9 mouse cellular contexts compared by ENCODE assay signal in genomic region chr6:99484884-99485216, GRCm38 (mm10). TPM values are rescaled to one million over a fixed set of nuclear protein-coding genes. Genes with fewer than 3 reads are reported as not detected.
A peak's percentile ranks its signal among the peaks of the same experiment; 100 is the strongest.
DNase-seq lines count a peak whose midpoint lies in the region; ATAC-seq and TF ChIP-seq lines count a peak whose summit lies in the region.
"Had no signal": no experiment of that assay in that cellular context is flagged by ENCODE, and none has a peak within 500 bp of the region (broad histone marks: within the 10 kb centered on the region; RNA-seq: fewer than 3 reads in every experiment).

No protein-coding gene starts in this region.

- H3K27me3 ChIP-seq in heart, adult 2 months (ENCODE audit: control insufficient read depth, insufficient read depth, low read length), result no peaks in the 10 kb centered on the region
- H3K27me3 ChIP-seq in neural tube, embryonic 11.5 days (ENCODE audit: control insufficient read depth, insufficient read depth, low read length), result no peaks in the 10 kb centered on the region
- no peaks in the 10 kb centered on the region for H3K27me3 ChIP-seq in limb, embryonic 15.5 days
- no peaks in the 10 kb centered on the region for H3K27me3 ChIP-seq in stomach, embryonic 16.5 days (ENCODE audit: control insufficient read depth, insufficient read depth, low read length)

- peak overlapping the region; percentile 73 for H3K27ac ChIP-seq in heart, adult 2 months
- H3K27ac ChIP-seq in neural tube, embryonic 11.5 days (ENCODE audit: low read depth, low read length), result peak overlapping the region; percentile 58
- peak overlapping the region; percentile 93 for H3K27ac ChIP-seq in limb, embryonic 15.5 days
- peak overlapping the region; percentile 97 for H3K27ac ChIP-seq in stomach, embryonic 16.5 days (ENCODE audit: low read length)

- no peaks in the 10 kb centered on the region for H3K9me3 ChIP-seq in neural tube, embryonic 11.5 days (ENCODE audit: control insufficient read depth, low read length)
- no peaks in the 10 kb centered on the region for H3K9me3 ChIP-seq in limb, embryonic 15.5 days
- H3K9me3 ChIP-seq in stomach, embryonic 16.5 days (replicated peaks; ENCODE audit: control insufficient read depth, low read length), result no peaks in the 10 kb centered on the region

- peak overlapping the region; percentile 26 for H3K4me2 ChIP-seq in neural tube, embryonic 11.5 days (ENCODE audit: low read depth)
- H3K4me2 ChIP-seq in limb, embryonic 15.5 days, result peak overlapping the region; percentile 45
- H3K4me2 ChIP-seq in stomach, embryonic 16.5 days (ENCODE audit: low read depth, low read length), result peak overlapping the region; percentile 48

- H3K9ac ChIP-seq in heart, adult 2 months (ENCODE audit: low read depth, low read length), result peak overlapping the region; percentile 5
- H3K9ac ChIP-seq in neural tube, embryonic 11.5 days (ENCODE audit: low read length), result peak overlapping the region; percentile 7
- H3K9ac ChIP-seq in limb, embryonic 15.5 days, result 0 out of 2 replicates have a peak overlapping the region, but pooled peaks have one; percentile 7
- peak overlapping the region; percentile 61 for H3K9ac ChIP-seq in stomach, embryonic 16.5 days (ENCODE audit: low read length)

- peaks cover 7% of the 10 kb centered on the region for H3K4me1 ChIP-seq in heart, adult 2 months (ENCODE audit: control insufficient read depth, insufficient read depth, low read length)
- peaks cover 15% of the 10 kb centered on the region for H3K4me1 ChIP-seq in neural tube, embryonic 11.5 days (ENCODE audit: control insufficient read depth, insufficient read depth, low read length)
- peaks cover 40% of the 10 kb centered on the region for H3K4me1 ChIP-seq in limb, embryonic 15.5 days
- H3K4me1 ChIP-seq in stomach, embryonic 16.5 days (ENCODE audit: control insufficient read depth, insufficient read depth, low read length), result peaks cover 24% of the 10 kb centered on the region

- 14% methylated on average over 8 of the region's 8 CpGs for WGBS in heart, adult 2 months
- 15% methylated on average over 8 of the region's 8 CpGs for WGBS in neural tube, embryonic 11.5 days
- WGBS in limb, embryonic 15.5 days, result 8% methylated on average over 8 of the region's 8 CpGs
- WGBS in stomach, embryonic 16.5 days, result 39% methylated on average over 8 of the region's 8 CpGs

- no peak for DNase-seq in heart, adult 2 months
- no peak for DNase-seq in heart, adult 18-20 months
- DNase-seq in neural tube, embryonic 11.5 days (ENCODE audit: low spot score), result no peak
- no peak for DNase-seq in neural tube, embryonic 10.5 days (ENCODE audit: extremely low spot score, low spot score)
- no peak for DNase-seq in ovary, adult 18-20 months (ENCODE audit: low spot score)

- H3K79me2 ChIP-seq in heart, adult 2 months (replicated peaks; ENCODE audit: control insufficient read depth, insufficient read depth, low read length), result no peaks in the 10 kb centered on the region

- H3K36me3 ChIP-seq in heart, adult 2 months (ENCODE audit: control insufficient read depth, insufficient read depth, low read length), result no peaks in the 10 kb centered on the region
- H3K36me3 ChIP-seq in neural tube, embryonic 11.5 days (ENCODE audit: control insufficient read depth, insufficient read depth, low read length), result no peaks in the 10 kb centered on the region
- H3K36me3 ChIP-seq in limb, embryonic 15.5 days, result no peaks in the 10 kb centered on the region
- H3K36me3 ChIP-seq in stomach, embryonic 16.5 days (ENCODE audit: control insufficient read depth, insufficient read depth, low read length), result no peaks in the 10 kb centered on the region

- ATAC-seq in neural tube, embryonic 11.5 days (ENCODE audit: insufficient read depth, low FRiP score, low TSS enrichment), result peak; percentile 45; the same call in 1 of the 2 replicates
- ATAC-seq in limb, embryonic 15.5 days (ENCODE audit: insufficient number of reproducible peaks, low FRiP score, low TSS enrichment, low read depth), result no peak
- no peak; the same call in 1 of the 2 replicates for ATAC-seq in stomach, embryonic 16.5 days (ENCODE audit: insufficient read depth, low FRiP score)
- ATAC-seq in CD4-positive, CD25-positive, alpha-beta regulatory T cell, adult 4 months, result no peak

- intact Hi-C loops in heart, adult 2 months (cut with DNase I), result loop anchor here (5.0 kb wide), 1 partner anchor 37 kb away; the partner anchor contains the start of gene Foxp1

- no peak for TF ChIP-seq POLR2A in heart, adult 2 months (IDR thresholded peaks at IDR 0.05; ENCODE audit: insufficient read depth, low read depth, low read length)

- TF ChIP-seq EP300 in heart, adult 2 months (IDR thresholded peaks at IDR 0.05; ENCODE audit: insufficient read depth, low read depth, low read length), result no peak

- H3K4me3 ChIP-seq in heart, adult 2 months, result peak overlapping the region; percentile 27
- no peak overlapping the region for H3K4me3 ChIP-seq in neural tube, embryonic 11.5 days (ENCODE audit: low read depth, low read length)
- H3K4me3 ChIP-seq in limb, embryonic 15.5 days, result peak overlapping the region; percentile 25
- 0 out of 2 replicates have a peak overlapping the region, but pooled peaks have one; percentile 5 for H3K4me3 ChIP-seq in stomach, embryonic 16.5 days (replicated peaks; ENCODE audit: low read length)
- H3K4me3 ChIP-seq: erythroblast, embryonic 14.5 days had no signal

- TF ChIP-seq CTCF in heart, adult 2 months (IDR thresholded peaks at IDR 0.05), result no peak

RNA-seq across cellular contexts. Expression of gene Foxp1, which starts 37.7 kb away (rescaled TPM):
- total RNA-seq in heart, adult 2 months (2021), result 10 to 100 TPM; 26.4 to 31.6 TPM
- 22.9 and 29.1 TPM in 2 replicates for polyA plus RNA-seq in heart, adult 2 months (2012; rRNA removed)
- 10 to 100 TPM; 29.4 to 32.8 TPM for total RNA-seq in heart, adult 18-20 months (2021)
- 111 and 116 TPM in 2 replicates for polyA plus RNA-seq in neural tube, embryonic 11.5 days (2014; fragmentation: Nextera tagmentation; extraction: Ambion mirVana)
- polyA plus RNA-seq in limb, embryonic 15.5 days (2015; fragmentation: Nextera tagmentation; extraction: Ambion mirVana), result 119 and 142 TPM in 2 replicates
- polyA plus RNA-seq in stomach, embryonic 16.5 days (2015; fragmentation: Nextera tagmentation; extraction: Ambion mirVana), result 108 and 110 TPM in 2 replicates
- 100 to 1,000 TPM; 275 to 341 TPM for polyA plus RNA-seq in CD4-positive, CD25-positive, alpha-beta regulatory T cell, adult 4 months (2017; shearing (Covaris generic))

Comparison
In these comparisons a context has a peak if more than half of its experiments do, and no peak if none do; other contexts are left out.
1. H3K9ac ChIP-seq: peak in every context shown above with its lines; median percentile 61 in stomach, embryonic 16.5 days; 7 in neural tube, embryonic 11.5 days; 7 in limb, embryonic 15.5 days; 5 in heart, adult 2 months.